ENCODE assay signal across 29 mouse cellular contexts in genomic region chr8:119266304-119266703, GRCm38 (mm10).
A peak's percentile ranks its signal among the peaks of the same experiment; 100 is the strongest.
DNase-seq lines count a peak whose midpoint lies in the region; ATAC-seq lines count a peak whose summit lies in the region.
"Had no signal": no experiment of that assay in that cellular context is flagged by ENCODE, and none has a peak within 500 bp of the region (broad histone marks: within the 10 kb centered on the region; RNA-seq: fewer than 3 reads in every experiment).

No protein-coding gene starts in this region.

- ATAC-seq in heart, embryonic 15.5 days (replicated peaks; ENCODE audit: insufficient number of reproducible peaks, insufficient read depth, low FRiP score, low read depth) = peak; percentile 43; the same call in 1 of the 2 replicates
- no peak for ATAC-seq in heart, embryonic 12.5 days (ENCODE audit: insufficient number of reproducible peaks, low FRiP score)
- ATAC-seq in heart, embryonic 11.5 days (replicated peaks; ENCODE audit: insufficient number of reproducible peaks, low FRiP score, low TSS enrichment) = no peak
- ATAC-seq: forebrain, embryonic 15.5 days; hindbrain, embryonic 16.5 days; intestine, embryonic 15.5 days; Patski had no signal

- 66% methylated on average over 4 of the region's 4 CpGs for WGBS in heart, embryonic 15.5 days
- 68% methylated on average over 4 of the region's 4 CpGs for WGBS in heart, embryonic 12.5 days
- 71% methylated on average over 4 of the region's 4 CpGs for WGBS in heart, embryonic 11.5 days (ENCODE audit: insufficient replicate concordance)

- H3K4me3 ChIP-seq in heart, embryonic 15.5 days = no peak overlapping the region
- no peak overlapping the region for H3K4me3 ChIP-seq in heart, embryonic 12.5 days
- no peak overlapping the region for H3K4me3 ChIP-seq in heart, embryonic 11.5 days (ENCODE audit: low read depth, low read length)
- H3K4me3 ChIP-seq: embryonic facial prominence, embryonic 10.5 days; embryonic facial prominence, embryonic 13.5 days; erythroblast, embryonic 14.5 days; forebrain, embryonic 12.5 days; forebrain, embryonic 15.5 days; heart, adult 2 months; hindbrain, embryonic 10.5 days; hindbrain, embryonic 13.5 days; intestine, embryonic 15.5 days; kidney, embryonic 15.5 days had no signal

- peak; percentile 4 for DNase-seq in adrenal gland, postnatal 10 days
- DNase-seq in adrenal gland, postnatal 14 days = no peak
- peak; percentile 55 for DNase-seq in heart, postnatal 4 days
- DNase-seq: adrenal gland, postnatal 25 days; B cell, adult 2 months; cerebellum, adult 11-12 months; cerebellum, adult 8-10 months; cerebellum, postnatal 10 days; cerebellum, postnatal 36 days; embryo, embryonic 11 days; gastrocnemius, postnatal 25 days; kidney, adult 11 months; kidney, adult 8-10 months had no signal

- H3K36me3 ChIP-seq in heart, embryonic 15.5 days = no peaks in the 10 kb centered on the region
- no peaks in the 10 kb centered on the region for H3K36me3 ChIP-seq in heart, embryonic 12.5 days
- H3K36me3 ChIP-seq in heart, embryonic 11.5 days (ENCODE audit: control insufficient read depth, insufficient read depth, low read length) = no peaks in the 10 kb centered on the region
- H3K36me3 ChIP-seq: embryonic facial prominence, embryonic 10.5 days; embryonic facial prominence, embryonic 13.5 days; forebrain, embryonic 12.5 days; forebrain, embryonic 15.5 days; G1E; hindbrain, embryonic 10.5 days; hindbrain, embryonic 13.5 days; intestine, embryonic 15.5 days; kidney, embryonic 15.5 days had no signal

- no peaks in the 10 kb centered on the region for H3K9me3 ChIP-seq in heart, embryonic 15.5 days (replicated peaks)
- no peaks in the 10 kb centered on the region for H3K9me3 ChIP-seq in heart, embryonic 12.5 days (replicated peaks)
- H3K9me3 ChIP-seq in heart, embryonic 11.5 days (replicated peaks; ENCODE audit: control insufficient read depth, low read length) = no peaks in the 10 kb centered on the region
- H3K9me3 ChIP-seq: embryonic facial prominence, embryonic 10.5 days; embryonic facial prominence, embryonic 13.5 days; forebrain, embryonic 12.5 days; forebrain, embryonic 15.5 days; hindbrain, embryonic 10.5 days; hindbrain, embryonic 13.5 days; intestine, embryonic 15.5 days; kidney, embryonic 15.5 days had no signal

- H3K27me3 ChIP-seq in heart, embryonic 15.5 days = no peaks in the 10 kb centered on the region
- no peaks in the 10 kb centered on the region for H3K27me3 ChIP-seq in heart, embryonic 12.5 days (replicated peaks)
- H3K27me3 ChIP-seq in heart, embryonic 11.5 days (ENCODE audit: control insufficient read depth, insufficient read depth, low read length) = no peaks in the 10 kb centered on the region
- H3K27me3 ChIP-seq: embryonic facial prominence, embryonic 13.5 days; forebrain, embryonic 12.5 days; forebrain, embryonic 15.5 days; hindbrain, embryonic 13.5 days; intestine, embryonic 15.5 days; kidney, embryonic 15.5 days; Patski had no signal

- no peak overlapping the region for H3K9ac ChIP-seq in heart, embryonic 15.5 days
- no peak overlapping the region for H3K9ac ChIP-seq in heart, embryonic 12.5 days
- no peak overlapping the region for H3K9ac ChIP-seq in heart, embryonic 11.5 days (ENCODE audit: low read depth, low read length)
- H3K9ac ChIP-seq: embryonic facial prominence, embryonic 13.5 days; forebrain, embryonic 12.5 days; forebrain, embryonic 15.5 days; hindbrain, embryonic 13.5 days; intestine, embryonic 15.5 days; kidney, embryonic 15.5 days had no signal

- no peak overlapping the region for H3K27ac ChIP-seq in heart, embryonic 15.5 days
- H3K27ac ChIP-seq in heart, embryonic 12.5 days (ENCODE audit: poor library complexity, severe bottlenecking) = no peak overlapping the region
- no peak overlapping the region for H3K27ac ChIP-seq in heart, embryonic 11.5 days (ENCODE audit: low read depth, low read length)
- H3K27ac ChIP-seq: embryonic facial prominence, embryonic 10.5 days; embryonic facial prominence, embryonic 13.5 days; forebrain, embryonic 12.5 days; forebrain, embryonic 15.5 days; heart, adult 2 months; hindbrain, embryonic 10.5 days; hindbrain, embryonic 13.5 days; intestine, embryonic 15.5 days; kidney, embryonic 15.5 days had no signal

- no peaks in the 10 kb centered on the region for H3K4me1 ChIP-seq in heart, embryonic 15.5 days (replicated peaks)
- H3K4me1 ChIP-seq in heart, embryonic 12.5 days (replicated peaks) = no peaks in the 10 kb centered on the region
- no peaks in the 10 kb centered on the region for H3K4me1 ChIP-seq in heart, embryonic 11.5 days (ENCODE audit: control insufficient read depth, insufficient read depth, low read length)
- H3K4me1 ChIP-seq: embryonic facial prominence, embryonic 10.5 days; embryonic facial prominence, embryonic 13.5 days; forebrain, embryonic 12.5 days; forebrain, embryonic 15.5 days; hindbrain, embryonic 10.5 days; intestine, embryonic 15.5 days; kidney, embryonic 15.5 days had no signal

- H3K4me2 ChIP-seq in heart, embryonic 15.5 days = no peak overlapping the region
- H3K4me2 ChIP-seq in heart, embryonic 12.5 days = no peak overlapping the region
- H3K4me2 ChIP-seq in heart, embryonic 11.5 days = no peak overlapping the region
- H3K4me2 ChIP-seq: embryonic facial prominence, embryonic 13.5 days; forebrain, embryonic 12.5 days; forebrain, embryonic 15.5 days; hindbrain, embryonic 13.5 days; intestine, embryonic 15.5 days; kidney, embryonic 15.5 days had no signal
